Mouse (Mus musculus) heart, embryonic 14.5 days (tissue): Measurements from ENCODE around the gene Rbms3. TPM values are rescaled to one million over a fixed set of nuclear protein-coding genes. Genes with fewer than 3 reads are reported as not detected.

Experiments
- ATAC-seq: fragments of 200-750 bp; cut with Nextera tagmentation; 2 replicates; pipeline ENCODE4 v1.8.0; 2017; ENCODE audit warnings: low read depth, moderate TSS enrichment; ENCODE audit not compliant: insufficient number of reproducible peaks, insufficient read depth, low FRiP score
- H3K27ac ChIP-seq, 2 experiments: fragments of 200-500 bp in 1 of 2; fragments of 300-500 bp in 1 of 2; sonication (generic) in 1 of 2; replicated peaks in 1 of 2; 2 replicates each; pipeline ENCODE4 v1.5.1; 2012 to 2014; ENCODE audit warnings: low read depth in 2 of 2, low read length in 2 of 2, control low read depth in 1 of 2, mild to moderate bottlenecking in 1 of 2, mixed read lengths in 1 of 2; ENCODE audit not compliant: control insufficient read depth in 1 of 2, insufficient read depth in 1 of 2
- H3K27me3 ChIP-seq: fragments of 300-500 bp; sonication (generic); 2 replicates; pipeline ENCODE4 v1.6.1; 2014; ENCODE audit warnings: mild to moderate bottlenecking, low read length, control low read depth; ENCODE audit not compliant: control insufficient read depth, insufficient read depth
- H3K36me3 ChIP-seq: fragments of 300-500 bp; sonication (generic); 2 replicates; pipeline ENCODE4 v1.6.1; 2014; ENCODE audit warnings: mild to moderate bottlenecking, control low read depth, low read length, mixed read lengths; ENCODE audit not compliant: control insufficient read depth, insufficient read depth
- H3K4me1 ChIP-seq, 2 experiments: fragments of 200-500 bp in 1 of 2; fragments of 300-500 bp in 1 of 2; sonication (generic) in 1 of 2; 2 replicates each; pipeline ENCODE4 v1.6.1; 2012 to 2014; ENCODE audit warnings: low read length in 2 of 2, control low read depth in 1 of 2, mixed read lengths in 1 of 2; ENCODE audit not compliant: control insufficient read depth in 2 of 2, insufficient read depth in 2 of 2
- H3K4me2 ChIP-seq: fragments of 300-500 bp; sonication (generic); 2 replicates; pipeline ENCODE4 v1.6.1; 2014; ENCODE audit warnings: mild to moderate bottlenecking, low read length
- H3K4me3 ChIP-seq, 2 experiments: fragments of 200-500 bp in 1 of 2; fragments of 300-500 bp in 1 of 2; sonication (generic) in 1 of 2; 2 replicates each; pipeline ENCODE4 v1.5.1; 2012 to 2014; ENCODE audit warnings: low read length in 2 of 2, mild to moderate bottlenecking in 2 of 2, control low read depth in 1 of 2, low read depth in 1 of 2, moderate library complexity in 1 of 2; ENCODE audit not compliant: control insufficient read depth in 1 of 2, insufficient read depth in 1 of 2
- H3K9ac ChIP-seq: fragments of 300-500 bp; sonication (generic); 2 replicates; pipeline ENCODE4 v1.6.1; 2014; ENCODE audit warnings: mild to moderate bottlenecking, low read length
- H3K9me3 ChIP-seq: fragments of 300-500 bp; sonication (generic); 2 replicates; pipeline ENCODE4 v1.6.1; 2016; ENCODE audit warnings: low read length, control low read depth; ENCODE audit not compliant: control insufficient read depth
- WGBS: fragments of 180-500 bp; shearing (Covaris S2); extraction: QIAGEN DNeasy Blood & Tissue Kit; methylation state at CpG from one replicate; pipeline ENCODE4 v1.1.7; 2014; 5-methylcytosine and 5-hydroxymethylcytosine counted together
- polyA plus RNA-seq: library from polyadenylated mRNA; unstranded; fragments of >200 nt; fragmentation: Nextera tagmentation; extraction: Ambion mirVana; gene quantifications from 2 replicates; pipeline ENCODE4 v1.2.1, GENCODE M21; 2014

Gene Rbms3
- polyA plus RNA-seq, 1 experiment from 2014 or later = 39.4 TPM

DNA sequence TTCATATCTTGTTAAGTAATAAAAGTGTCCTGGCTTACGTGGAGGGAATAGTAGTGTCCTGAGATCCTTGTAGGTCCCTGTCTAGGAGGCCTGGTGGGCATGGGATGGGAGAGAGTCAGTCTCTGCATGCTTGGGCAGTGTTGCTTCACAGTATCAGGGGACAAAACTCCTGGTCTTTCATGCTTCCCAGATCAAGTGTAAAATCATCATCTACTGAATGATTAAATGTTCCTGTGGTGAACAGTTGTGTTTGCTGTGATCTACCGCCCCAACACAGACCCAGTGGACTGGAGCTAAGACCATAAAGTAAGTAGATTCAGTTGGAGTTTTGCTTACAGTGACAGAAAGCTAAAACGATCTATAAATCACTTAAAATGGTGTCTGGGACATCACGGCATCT is 654.4 kb downstream of the Rbms3 start:
- no peak overlapping the region for H3K27ac ChIP-seq
- 93% methylated on average over 4 of the region's 4 CpGs for WGBS
- no peaks in the 10 kb centered on the region for H3K36me3 ChIP-seq
- H3K4me3 ChIP-seq = no peak overlapping the region
- no peak overlapping the region for H3K9ac ChIP-seq
- H3K27me3 ChIP-seq = no peaks in the 10 kb centered on the region
- H3K4me1 ChIP-seq = peaks cover 0 to 1% of the 10 kb centered on the region in 2 experiments; a peak in 1 of 4 replicates
- H3K4me2 ChIP-seq = no peak overlapping the region
- no peaks in the 10 kb centered on the region for H3K9me3 ChIP-seq
- ATAC-seq = no peak

DNA sequence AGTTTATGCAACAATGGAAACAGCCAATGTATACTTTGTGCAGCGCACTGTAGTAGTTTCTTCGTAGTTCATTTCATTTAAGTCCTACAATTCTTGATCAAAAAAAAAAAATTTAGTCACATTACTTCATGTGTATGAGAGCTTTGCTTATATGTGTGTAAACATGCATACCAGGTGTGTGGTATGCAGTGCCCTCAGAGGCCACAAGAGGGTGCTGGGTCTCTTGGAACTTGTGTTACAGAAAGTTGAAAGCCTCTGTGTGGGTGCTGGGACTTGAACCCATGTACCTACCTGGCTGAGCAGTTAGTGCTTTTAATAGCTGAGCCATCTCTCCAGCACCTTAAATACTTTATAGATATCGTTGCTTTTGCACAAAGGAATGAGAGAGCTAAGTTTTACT is 655.6 kb downstream of the Rbms3 start:
- peak overlapping the region in 1 of 2 experiments; percentile 61; a peak in 3 of 4 replicates for H3K27ac ChIP-seq
- no peaks in the 10 kb centered on the region for H3K27me3 ChIP-seq
- H3K4me1 ChIP-seq = no peaks in the 10 kb centered on the region; a peak in 1 of 4 replicates
- no peaks in the 10 kb centered on the region for H3K9me3 ChIP-seq
- no peak for ATAC-seq
- H3K4me2 ChIP-seq = no peak overlapping the region
- H3K9ac ChIP-seq = no peak overlapping the region
- WGBS = 89% methylated on average over 3 of the region's 3 CpGs
- no peaks in the 10 kb centered on the region for H3K36me3 ChIP-seq
- H3K4me3 ChIP-seq = no peak overlapping the region

DNA sequence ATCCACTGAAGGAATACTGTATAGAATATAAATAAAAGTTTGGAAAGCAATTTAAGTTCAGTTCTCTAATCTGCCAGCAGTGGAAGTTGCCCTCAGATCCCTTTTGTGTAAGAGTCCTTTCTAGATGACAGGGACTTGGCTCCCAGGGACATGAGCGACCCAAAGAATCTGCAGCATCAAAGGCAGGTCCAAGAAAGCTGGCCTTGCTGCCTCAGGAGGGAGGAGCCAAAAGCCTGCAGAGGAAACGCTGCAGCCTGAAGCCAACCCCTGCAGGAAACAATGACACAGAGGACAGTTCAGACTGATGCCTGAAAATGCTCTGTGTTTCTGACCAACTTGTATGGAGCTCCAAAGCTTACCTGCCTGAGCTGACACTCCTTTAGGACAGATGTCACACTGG is 656.1 kb downstream of the Rbms3 start:
- no peak overlapping the region for H3K9ac ChIP-seq
- WGBS = 29% methylated on average over 2 of the region's 2 CpGs
- no peaks in the 10 kb centered on the region; a peak in 1 of 4 replicates for H3K4me1 ChIP-seq
- no peaks in the 10 kb centered on the region for H3K9me3 ChIP-seq
- H3K4me3 ChIP-seq = no peak overlapping the region
- no peaks in the 10 kb centered on the region for H3K36me3 ChIP-seq
- no peak overlapping the region for H3K4me2 ChIP-seq
- no peaks in the 10 kb centered on the region for H3K27me3 ChIP-seq
- peak; percentile 54; the same call in 1 of the 2 replicates for ATAC-seq
- H3K27ac ChIP-seq = peak overlapping the region; percentile 47 to 61

DNA sequence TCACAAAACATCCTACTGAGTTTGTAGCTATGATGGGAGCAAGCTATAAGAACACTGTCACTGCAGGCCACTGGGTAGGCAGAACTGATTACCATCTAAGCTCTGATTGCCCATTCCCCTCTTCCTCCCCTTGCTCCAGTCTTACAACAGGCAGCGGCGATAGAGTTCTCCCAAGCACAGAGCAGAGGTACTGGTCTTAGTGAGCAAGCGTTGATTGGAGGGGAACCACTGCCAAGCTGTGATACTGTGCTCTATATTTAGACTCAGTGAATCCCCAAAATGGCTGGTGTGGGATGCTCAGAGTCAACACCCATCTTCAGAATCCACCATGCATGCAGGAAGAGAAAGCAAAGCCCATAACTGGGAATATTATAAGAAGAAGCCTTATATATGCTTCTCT is 662.4 kb downstream of the Rbms3 start:
- ATAC-seq = no peak
- Histone ChIP-seq H3K27ac (no peak overlapping the region), H3K4me3 (no peak overlapping the region), H3K36me3 (no peaks in the 10 kb centered on the region), H3K27me3 (no peaks in the 10 kb centered on the region), H3K4me2 (no peak overlapping the region), H3K9me3 (no peaks in the 10 kb centered on the region), H3K4me1 (peaks cover 3 to 5% of the 10 kb centered on the region in 2 experiments; a peak in 3 of 4 replicates), H3K9ac (no peak overlapping the region)
- WGBS = 35% methylated on average over 3 of the region's 3 CpGs

DNA sequence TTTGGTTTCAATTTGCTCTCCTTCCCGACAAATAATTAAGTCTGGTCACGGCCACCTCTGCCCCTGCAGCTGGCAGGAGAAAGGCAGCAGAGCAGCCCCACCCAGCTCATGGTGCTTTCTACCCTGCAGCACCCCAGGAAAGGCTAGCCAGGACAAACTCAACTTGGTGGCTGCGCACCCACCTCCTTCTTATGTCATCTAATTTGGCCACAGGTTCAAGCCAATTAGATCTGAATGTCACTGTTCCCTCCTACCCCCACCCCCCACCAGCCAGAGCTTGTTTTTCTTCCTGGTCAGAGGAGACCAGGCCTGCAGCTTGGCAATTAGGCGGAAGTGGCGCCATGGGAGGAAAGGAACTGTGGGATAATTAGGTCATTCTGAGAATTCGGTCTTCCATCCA is 664.0 kb downstream of the Rbms3 start:
- 86% methylated on average over 6 of the region's 6 CpGs for WGBS
- Histone ChIP-seq H3K4me2 (no peak overlapping the region), H3K27me3 (no peaks in the 10 kb centered on the region), H3K36me3 (no peaks in the 10 kb centered on the region), H3K9ac (no peak overlapping the region), H3K27ac (no peak overlapping the region), H3K4me3 (no peak overlapping the region), H3K4me1 (peaks cover 3 to 5% of the 10 kb centered on the region in 2 experiments; a peak in 3 of 4 replicates), H3K9me3 (peaks cover 3% of the 10 kb centered on the region; the same call in 1 of the 2 replicates)
- ATAC-seq = no peak

DNA sequence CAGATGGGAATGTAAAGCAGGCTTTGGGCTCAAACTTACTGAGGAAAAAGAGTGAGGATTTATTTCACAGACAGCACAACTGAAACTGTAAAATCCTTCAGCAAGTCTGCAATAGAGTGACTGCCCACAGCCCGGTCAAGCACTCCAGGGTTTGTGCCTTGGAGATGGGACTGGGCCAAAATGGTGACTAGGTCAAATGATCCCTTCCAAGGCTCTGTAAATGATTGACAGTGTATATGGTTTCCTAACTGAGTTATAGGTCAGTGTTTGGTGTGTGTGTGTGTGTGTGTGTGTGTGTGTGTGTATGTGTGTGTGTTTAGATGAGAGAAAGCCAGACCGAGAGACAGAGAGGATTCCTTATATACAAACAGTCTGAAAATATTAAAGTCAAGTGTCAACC is 673.6 kb downstream of the Rbms3 start:
- no peak overlapping the region for H3K27ac ChIP-seq
- peaks cover 5% of the 10 kb centered on the region; the same call in 1 of the 2 replicates for H3K9me3 ChIP-seq
- ATAC-seq = no peak
- H3K4me3 ChIP-seq = no peak overlapping the region
- no peaks in the 10 kb centered on the region for H3K4me1 ChIP-seq
- H3K27me3 ChIP-seq = no peaks in the 10 kb centered on the region
- no peak overlapping the region for H3K4me2 ChIP-seq
- H3K36me3 ChIP-seq = no peaks in the 10 kb centered on the region
- WGBS = 87% methylated on average over 2 of the region's 2 CpGs
- H3K9ac ChIP-seq = no peak overlapping the region

DNA sequence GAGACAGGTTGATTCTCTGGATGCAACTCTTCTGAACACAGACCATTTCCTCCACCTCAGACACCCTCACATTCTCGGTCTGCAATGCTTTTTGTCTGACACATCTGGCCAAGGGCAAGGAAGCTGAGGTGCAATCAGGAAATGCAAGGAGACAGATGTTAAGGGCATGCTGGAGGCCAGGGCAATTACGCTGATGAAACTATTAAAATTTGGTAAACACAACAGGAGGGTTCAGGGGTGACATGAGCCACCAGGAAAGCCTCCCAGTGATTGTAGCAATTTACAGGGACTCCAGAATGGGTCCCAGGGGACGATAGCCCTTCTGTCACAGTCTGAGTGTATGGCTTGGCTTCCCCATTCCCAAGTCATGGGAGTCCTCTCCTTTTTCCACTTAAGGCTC is 681.5 kb downstream of the Rbms3 start:
- WGBS = 73% methylated on average over 3 of the region's 3 CpGs
- H3K36me3 ChIP-seq = no peaks in the 10 kb centered on the region

DNA sequence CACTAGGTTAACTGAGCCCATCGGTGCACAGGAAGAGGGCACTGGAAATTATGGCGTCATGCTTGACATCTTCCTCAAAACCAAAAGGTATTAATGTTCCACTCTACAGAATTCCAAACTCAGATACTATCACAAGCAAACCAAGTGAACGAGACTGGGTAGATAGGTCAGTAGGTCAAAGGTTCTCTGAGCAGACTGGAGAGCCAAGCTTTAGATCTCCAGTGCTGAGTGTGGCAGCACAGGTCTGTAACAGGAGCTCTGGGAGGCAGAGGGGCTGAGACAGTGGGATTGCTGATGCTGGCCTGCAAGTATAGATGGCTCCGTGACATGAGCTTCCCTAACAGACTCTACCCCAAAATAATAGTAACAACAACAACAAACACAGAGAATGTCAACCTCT is 682.3 kb downstream of the Rbms3 start:
- Histone ChIP-seq H3K4me2 (no peak overlapping the region), H3K9ac (no peak overlapping the region), H3K27me3 (no peaks in the 10 kb centered on the region), H3K9me3 (no peaks in the 10 kb centered on the region), H3K27ac (no peak overlapping the region), H3K4me3 (no peak overlapping the region), H3K4me1 (no peaks in the 10 kb centered on the region), H3K36me3 (no peaks in the 10 kb centered on the region)
- no peak for ATAC-seq
- 76% methylated on average over 4 of the region's 4 CpGs for WGBS

More for the DNA sequence above, 681.5 kb downstream of the Rbms3 start:
- no peaks in the 10 kb centered on the region for H3K9me3 ChIP-seq
- no peak overlapping the region for H3K4me2 ChIP-seq
- no peak for ATAC-seq
- H3K9ac ChIP-seq = no peak overlapping the region
- no peak overlapping the region for H3K4me3 ChIP-seq
- H3K4me1 ChIP-seq = no peaks in the 10 kb centered on the region
- no peaks in the 10 kb centered on the region for H3K27me3 ChIP-seq
- no peak overlapping the region for H3K27ac ChIP-seq
